Mouse (Mus musculus) testis, adult 2 months (tissue): ENCODE measurements around the gene Gm20388.

Experiments
- CTCF ChIP-seq: fragments of 200-500 bp; IDR thresholded peaks from 2 replicates; pipeline ENCODE4 v1.5.1; 2012; ENCODE audit warnings: low read depth, mild to moderate bottlenecking, inconsistent platforms, low read length, moderate library complexity; ENCODE audit not compliant: control insufficient read depth, insufficient read depth, insufficient replicate concordance
- POLR2A ChIP-seq: fragments of 200-500 bp; IDR thresholded peaks from 2 replicates; pipeline ENCODE4 v1.6.1; 2012; ENCODE audit warnings: low read depth, mild to moderate bottlenecking, inconsistent platforms, low read length, moderate library complexity; ENCODE audit not compliant: control insufficient read depth

GRCm38 (mm10) chr8:120550430-120550829 lies 639.8 kb downstream of the Gm20388 start:
- TF ChIP-seq POLR2A (no peak), CTCF (no peak)
